Mouse (Mus musculus): ENCODE results near the gene Myl3.

The Myl3 gene

GRCm38 (mm10) chr9:110741711-110742294 lies at the start of gene Myl3:
Myl3 (plus strand) TSS chr9:110741861.
- DNase-seq (ENCODE audit: extremely low read depth, insufficient read length, low spot score) = no peak

- no peak for DNase-seq (ENCODE audit: extremely low read depth, insufficient read length, low spot score)
These were observed 46.4 kb upstream of the Myl3 start for GRCm38 (mm10) chr9:110695165-110695755.

- DNase-seq (ENCODE audit: extremely low read depth, insufficient read length, low spot score) = no peak
These were observed 45.2 kb upstream of the Myl3 start for GRCm38 (mm10) chr9:110696427-110696826.

- no peak for DNase-seq (ENCODE audit: extremely low read depth, insufficient read length, low spot score)
These were observed 44.2 kb upstream of the Myl3 start for GRCm38 (mm10) chr9:110697465-110697864.

- DNase-seq (ENCODE audit: extremely low read depth, insufficient read length, low spot score) = no peak
These were observed 42.1 kb upstream of the Myl3 start for GRCm38 (mm10) chr9:110699574-110699973.

GRCm38 (mm10) chr9:110701114-110702032 lies 40.3 kb upstream of the Myl3 start:
- DNase-seq (ENCODE audit: extremely low read depth, insufficient read length, low spot score) = no peak

DNA sequence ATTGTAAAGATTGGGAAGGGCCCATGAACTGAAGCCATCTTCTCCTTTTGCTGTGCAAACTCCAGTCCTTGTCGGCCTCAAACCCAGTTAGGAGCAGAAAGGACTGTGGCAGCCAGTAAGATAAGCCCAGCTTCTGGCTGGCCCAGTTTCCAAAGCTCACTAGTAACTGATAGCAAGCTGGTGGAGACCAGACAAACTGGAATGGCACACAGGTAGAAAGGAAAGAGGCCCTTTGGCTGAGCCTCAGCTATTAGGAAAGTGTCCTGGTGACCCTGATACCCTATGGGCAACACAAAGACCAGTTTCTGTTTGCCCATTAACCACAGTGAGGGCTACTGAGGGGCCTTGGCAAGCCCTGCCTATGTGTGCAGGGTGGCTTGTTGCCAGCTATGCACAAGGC lies 38.8 kb upstream of the Myl3 start:
- no peak for DNase-seq (ENCODE audit: extremely low read depth, insufficient read length, low spot score)

- no peak for DNase-seq (ENCODE audit: extremely low read depth, insufficient read length, low spot score)
These were observed 37.7 kb upstream of the Myl3 start for GRCm38 (mm10) chr9:110703951-110704350.

- DNase-seq (ENCODE audit: extremely low read depth, insufficient read length, low spot score) = no peak
These were observed 34.9 kb upstream of the Myl3 start for GRCm38 (mm10) chr9:110706784-110707183.

DNA sequence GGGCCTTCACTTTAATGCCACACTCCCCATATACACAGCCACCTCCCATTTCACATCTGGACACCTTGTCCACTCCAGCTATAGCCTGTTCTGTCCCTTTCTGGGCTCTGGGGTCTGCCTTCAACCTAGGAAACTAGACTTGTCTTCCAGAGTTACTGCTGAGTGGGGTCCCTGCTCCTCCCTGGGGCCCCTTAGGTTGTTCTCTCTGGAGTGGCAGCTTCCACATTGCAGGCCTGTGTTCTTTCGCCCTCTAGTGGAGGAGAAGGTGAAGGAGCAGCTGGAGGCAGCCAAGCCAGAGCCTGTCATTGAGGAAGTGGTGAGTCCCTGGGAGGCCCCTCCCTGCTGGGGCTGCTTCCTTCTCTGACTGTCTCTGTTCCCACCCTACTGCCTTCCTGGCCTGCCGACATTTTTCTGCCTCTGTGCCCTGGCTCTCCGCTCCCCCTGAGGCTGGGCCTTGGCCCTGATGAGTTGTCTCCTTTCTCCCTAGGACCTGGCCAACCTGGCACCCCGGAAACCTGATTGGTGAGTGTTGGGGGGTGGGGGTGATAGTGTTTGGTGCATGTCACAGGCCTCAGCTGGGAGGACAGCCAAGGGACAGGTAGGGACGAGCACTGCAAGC lies 31.9 kb upstream of the Myl3 start:
- peak; percentile 46 for DNase-seq (ENCODE audit: extremely low read depth, insufficient read length, low spot score)

GRCm38 (mm10) chr9:110711532-110711931 lies 30.1 kb upstream of the Myl3 start:
- no peak for DNase-seq (ENCODE audit: extremely low read depth, insufficient read length, low spot score)

DNA sequence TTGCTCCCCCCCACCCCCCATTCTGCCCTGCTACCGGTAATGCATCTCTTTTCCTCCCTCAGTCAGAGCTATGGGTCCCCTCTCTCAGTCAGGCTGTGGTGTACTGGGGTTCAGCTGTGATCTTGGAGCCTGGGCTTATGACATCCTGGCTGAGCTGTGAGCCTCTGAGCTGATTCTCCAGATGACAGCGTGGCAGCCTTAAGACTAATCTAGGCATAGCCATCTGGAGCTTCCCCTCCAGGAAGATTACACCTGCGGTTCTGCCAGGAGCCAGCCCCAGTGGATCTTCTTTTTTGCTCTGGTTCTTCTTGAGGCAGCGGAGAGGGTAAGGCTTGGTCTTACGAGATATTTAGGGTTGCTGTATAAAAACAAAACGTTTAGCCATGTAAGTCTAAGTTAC lies 29.7 kb upstream of the Myl3 start:
- DNase-seq (ENCODE audit: extremely low read depth, insufficient read length, low spot score) = no peak

GRCm38 (mm10) chr9:110712545-110712944 lies 29.1 kb upstream of the Myl3 start:
- DNase-seq (ENCODE audit: extremely low read depth, insufficient read length, low spot score) = no peak

GRCm38 (mm10) chr9:110713389-110713788 lies 28.3 kb upstream of the Myl3 start:
- no peak for DNase-seq (ENCODE audit: extremely low read depth, insufficient read length, low spot score)

GRCm38 (mm10) chr9:110715426-110715825 lies 26.2 kb upstream of the Myl3 start:
- no peak for DNase-seq (ENCODE audit: extremely low read depth, insufficient read length, low spot score)

DNA sequence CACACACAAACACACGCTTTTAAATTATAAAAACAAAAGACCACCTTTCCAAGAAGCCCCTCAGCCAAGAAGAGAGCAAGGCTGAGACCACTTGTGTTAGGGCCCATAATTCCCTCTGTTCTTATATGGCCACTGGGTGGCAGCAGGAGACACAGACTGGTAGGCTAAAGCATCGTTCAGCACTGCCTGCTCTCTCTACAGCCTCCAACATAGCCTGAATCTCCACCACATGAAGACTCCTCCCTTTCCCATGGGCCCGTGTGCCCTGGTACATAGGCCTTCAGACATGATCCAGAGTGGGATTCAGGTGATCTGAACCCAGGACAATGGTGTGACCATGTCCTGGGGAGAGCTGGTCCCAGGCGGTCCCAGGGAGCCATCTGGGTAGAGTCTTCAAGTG lies 24.9 kb upstream of the Myl3 start:
- no peak for DNase-seq (ENCODE audit: extremely low read depth, insufficient read length, low spot score)

DNA sequence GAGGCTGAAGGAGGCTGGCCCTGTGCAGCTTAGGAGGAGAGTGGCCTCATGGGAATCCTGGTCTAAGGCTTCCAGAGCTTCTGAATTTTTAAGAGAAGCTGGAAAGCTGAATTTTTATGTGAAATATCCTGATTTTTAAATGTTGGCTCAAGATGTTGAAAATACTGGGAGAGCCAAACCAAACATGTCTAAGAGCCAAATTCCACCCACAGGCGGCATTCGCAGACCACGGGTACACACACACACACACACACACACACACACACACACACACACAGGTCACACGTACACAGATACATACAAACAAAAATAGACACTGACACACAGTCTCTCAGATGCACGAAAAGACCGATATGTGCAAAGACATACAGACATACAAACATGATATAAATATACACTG lies 23.6 kb upstream of the Myl3 start:
- DNase-seq (ENCODE audit: extremely low read depth, insufficient read length, low spot score) = no peak

GRCm38 (mm10) chr9:110718810-110719209 lies 22.9 kb upstream of the Myl3 start:
- DNase-seq (ENCODE audit: extremely low read depth, insufficient read length, low spot score) = no peak

DNA sequence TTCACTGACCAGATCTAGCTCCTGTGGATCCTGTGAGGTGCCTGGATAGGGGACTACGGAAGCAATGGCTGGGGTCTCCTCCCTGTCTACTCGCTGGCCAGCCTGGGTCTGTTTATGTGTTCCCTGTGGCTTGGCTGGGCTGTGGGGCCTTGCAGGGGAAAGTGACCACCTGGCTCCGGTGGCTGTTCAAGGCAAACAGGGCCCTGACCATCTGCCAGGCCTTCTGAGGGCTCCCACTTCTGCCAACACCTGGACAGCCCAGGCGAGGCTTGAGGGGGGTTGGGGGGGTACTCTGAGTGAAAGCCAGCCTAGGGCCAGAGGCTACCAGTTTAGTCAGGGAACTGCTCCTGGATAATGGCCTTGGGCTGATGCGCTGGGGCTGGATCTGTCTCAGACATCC lies 21.7 kb upstream of the Myl3 start:
- DNase-seq (ENCODE audit: extremely low read depth, insufficient read length, low spot score) = no peak

DNA sequence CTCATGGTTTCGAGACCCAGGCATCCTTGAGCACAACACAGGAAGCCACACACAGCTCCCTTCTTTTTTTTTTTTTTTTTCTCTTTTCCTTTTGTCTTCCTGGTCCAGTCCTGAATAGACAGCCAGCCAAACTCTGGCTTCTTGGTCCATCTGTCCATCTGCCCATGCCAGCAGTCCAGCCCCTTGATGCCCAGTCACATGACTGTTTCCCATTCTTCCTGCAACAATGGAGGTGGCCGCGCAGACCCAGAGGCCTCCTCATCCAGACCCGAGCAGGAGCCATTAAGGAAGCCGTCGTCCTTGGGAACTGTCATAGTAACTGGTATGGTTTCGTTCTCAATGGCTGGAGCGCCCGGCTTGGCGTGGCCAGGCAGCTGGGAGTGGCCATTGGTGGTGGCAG lies 19.6 kb upstream of the Myl3 start:
- no peak for DNase-seq (ENCODE audit: extremely low read depth, insufficient read length, low spot score)

DNA sequence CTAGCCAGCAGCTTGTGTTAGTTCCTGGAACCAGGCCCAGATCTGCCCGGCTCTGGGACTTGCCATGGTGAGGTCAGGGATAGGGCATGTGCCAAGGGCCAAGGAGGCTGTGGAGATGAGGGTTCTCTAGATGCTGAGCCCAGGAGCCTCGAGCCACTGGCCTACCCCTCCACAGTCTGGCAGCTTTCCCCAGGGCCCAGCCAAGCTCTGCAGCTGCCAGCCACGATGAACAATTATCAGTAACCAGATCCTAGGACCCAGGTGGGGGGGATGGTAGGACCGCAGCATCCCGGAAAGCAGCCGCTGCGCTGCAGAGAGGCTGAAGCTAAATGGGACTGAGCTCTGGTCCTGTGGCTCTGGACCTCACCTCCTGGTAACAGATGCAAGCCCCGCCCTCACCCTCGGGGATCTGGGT lies 15.9 kb upstream of the Myl3 start:
- peak; percentile 72 for DNase-seq (ENCODE audit: extremely low read depth, insufficient read length, low spot score)

Measured in 3134 (cell line).